Mouse (Mus musculus) right cerebral cortex, postnatal 36 days (tissue): ENCODE results near the gene Efcab10.

Experiments
- DNase-seq, 2 experiments: peaks; one replicate each; pipeline ENCODE4 v3.0.0; 2022; ENCODE audit warnings: low spot score in 2 of 2, mixed read lengths in 1 of 2

Efcab10 gene

GRCm38 (mm10) chr12:33427293-33427692 is 32.6 kb downstream of the Efcab10 start:
- no peak for DNase-seq

DNA sequence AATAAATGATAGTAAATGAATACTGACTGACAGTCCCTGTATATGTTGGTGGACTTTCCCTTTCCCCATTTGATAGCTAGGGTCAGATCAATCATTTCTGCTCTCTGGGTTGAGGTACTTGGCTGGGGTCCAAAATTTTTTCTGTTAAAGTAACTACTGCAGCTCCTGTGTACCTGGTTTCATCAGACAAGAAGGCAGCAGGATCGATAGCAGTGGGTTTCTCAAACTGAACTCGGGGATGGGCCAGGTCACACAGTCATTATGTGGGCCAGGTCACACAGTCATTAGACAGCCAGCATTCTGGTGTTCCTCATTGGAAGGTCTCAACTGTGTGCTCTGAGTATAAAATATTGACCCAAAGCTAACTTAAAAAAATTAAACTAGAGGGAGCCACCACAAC is 33.1 kb downstream of the Efcab10 start:
- DNase-seq: no peak

- peak; percentile 96 to 97 for DNase-seq
Measured at GRCm38 (mm10) chr12:33429387-33430160, 34.9 kb downstream of the Efcab10 start, which contains the start of gene Twistnb. Twistnb (plus strand) TSS chr12:33429635.

DNA sequence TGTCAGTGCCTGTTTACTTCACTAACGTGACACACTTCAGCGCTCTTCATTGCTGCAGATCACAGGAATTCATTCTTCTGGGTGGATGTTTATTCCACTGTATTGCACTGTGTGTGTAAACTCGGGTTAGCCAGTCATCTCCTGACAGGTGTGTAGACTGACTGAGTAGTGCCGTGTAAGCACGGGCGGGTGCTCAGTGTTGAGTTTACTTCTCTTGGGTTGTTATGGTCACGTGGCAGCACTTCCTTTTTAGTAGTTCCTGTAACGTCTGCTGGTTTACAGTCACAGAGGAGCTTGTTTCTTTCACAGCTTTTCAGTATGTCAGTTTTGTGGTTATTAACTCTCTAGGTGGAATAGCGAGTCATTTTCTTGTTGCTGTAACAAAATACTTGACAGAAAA is 39.2 kb downstream of the Efcab10 start:
- no peak for DNase-seq

GRCm38 (mm10) chr12:33434758-33435157 is 40.1 kb downstream of the Efcab10 start:
- no peak for DNase-seq
